Mouse (Mus musculus): Measurements from ENCODE around the gene Hapln1. TPM values are rescaled to one million over a fixed set of nuclear protein-coding genes. Genes with fewer than 3 reads are reported as not detected.

Gene Hapln1
- total RNA-seq (2023): not detected

DNA sequence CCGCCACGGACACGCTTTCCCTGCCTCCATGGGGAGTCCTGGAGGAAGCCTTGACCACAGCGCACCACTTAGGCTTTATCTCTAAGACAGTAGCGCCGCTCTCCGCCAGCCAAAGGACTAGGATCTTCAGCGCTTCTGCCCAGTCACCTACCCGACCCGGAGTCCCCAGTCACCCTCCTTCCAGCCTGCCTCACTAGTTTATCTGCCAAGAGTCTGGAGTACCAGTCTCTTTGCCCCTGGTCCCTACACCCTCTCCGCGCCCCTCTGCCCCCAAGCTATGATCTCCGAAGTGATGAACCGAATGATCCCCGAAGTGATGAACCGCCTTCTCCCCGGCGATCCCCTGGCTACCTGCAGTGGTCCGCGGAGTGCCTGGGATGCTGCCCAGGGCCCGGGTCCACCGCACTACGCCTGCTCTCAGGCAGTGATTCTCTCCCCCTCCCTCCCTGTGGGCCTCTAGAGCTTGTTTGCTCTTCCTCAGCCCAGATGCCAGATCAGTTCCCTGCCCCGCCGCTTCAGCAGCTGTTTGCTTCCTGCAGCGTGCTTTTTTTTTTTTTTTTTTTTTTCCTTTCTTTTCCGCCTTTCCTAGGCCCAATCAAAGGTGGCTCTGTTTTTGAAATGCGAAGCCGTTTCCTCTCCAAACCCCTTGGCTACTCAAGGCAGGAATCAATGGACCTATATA is at the start of gene Hapln1:
Gene Hapln1 (plus strand): TSS at position 592 of the 682 bp plus-strand sequence.

Other genes with a start within 250 kb of the Hapln1 start
- gene Vcan, start 202.7 kb downstream of the Hapln1 start, total RNA-seq (2023): not detected

Measured in CD8-positive naive resting alpha-beta T cell, adult 57 days (primary cell).